Mouse (Mus musculus) heart, embryonic 13.5 days (tissue): ENCODE measurements around the gene Nampt. TPM values are rescaled to one million over a fixed set of nuclear protein-coding genes. Genes with fewer than 3 reads are reported as not detected.

Experiments used
- ATAC-seq: fragments of 200-750 bp; cut with Nextera tagmentation; 2 replicates; pipeline ENCODE4 v1.8.0; 2017; ENCODE audit warnings: moderate TSS enrichment; ENCODE audit not compliant: insufficient number of reproducible peaks, low FRiP score, low TSS enrichment; ENCODE audit errors: extremely low read depth
- H3K27ac ChIP-seq: fragments of 300-500 bp; sonication (generic); replicated peaks from 2 replicates; pipeline ENCODE4 v1.5.1; 2015; ENCODE audit warnings: moderate library complexity, mild to moderate bottlenecking, inconsistent platforms
- H3K27me3 ChIP-seq: fragments of 300-500 bp; sonication (generic); replicated peaks from 2 replicates; pipeline ENCODE4 v1.6.1; 2015; ENCODE audit warnings: mild to moderate bottlenecking, inconsistent platforms
- H3K36me3 ChIP-seq: fragments of 300-500 bp; sonication (generic); 2 replicates; pipeline ENCODE4 v1.6.1; 2015; ENCODE audit warnings: mild to moderate bottlenecking, inconsistent platforms
- H3K4me1 ChIP-seq: fragments of 300-500 bp; sonication (generic); 2 replicates; pipeline ENCODE4 v1.6.1; 2015; ENCODE audit warnings: inconsistent platforms
- H3K4me2 ChIP-seq: fragments of 300-500 bp; sonication (generic); 2 replicates; pipeline ENCODE4 v1.6.1; 2015; ENCODE audit warnings: inconsistent platforms, mild to moderate bottlenecking, moderate library complexity
- H3K4me3 ChIP-seq: fragments of 300-500 bp; sonication (generic); 2 replicates; pipeline ENCODE4 v1.5.1; 2015; ENCODE audit warnings: moderate library complexity, mild to moderate bottlenecking, inconsistent platforms
- H3K9ac ChIP-seq: fragments of 300-500 bp; sonication (generic); 2 replicates; pipeline ENCODE4 v1.6.1; 2015; ENCODE audit warnings: inconsistent platforms, mild to moderate bottlenecking, moderate library complexity
- H3K9me3 ChIP-seq: fragments of 300-500 bp; sonication (generic); 2 replicates; pipeline ENCODE4 v1.6.1; 2016; ENCODE audit warnings: inconsistent platforms
- WGBS: fragments of 180-500 bp; shearing (Covaris S2); methylation state at CpG from one replicate; pipeline ENCODE4 v1.1.7; 2015; ENCODE audit warnings: mixed read lengths; 5-methylcytosine and 5-hydroxymethylcytosine counted together
- polyA plus RNA-seq: library from polyadenylated mRNA; unstranded; fragments of >200 nt; fragmentation: Nextera tagmentation; extraction: Ambion mirVana; gene quantifications from 2 replicates; pipeline ENCODE4 v1.2.1, GENCODE M21; 2015

The Nampt gene
- polyA plus RNA-seq, 1 experiment from 2014 or later, result 15.2 TPM

DNA sequence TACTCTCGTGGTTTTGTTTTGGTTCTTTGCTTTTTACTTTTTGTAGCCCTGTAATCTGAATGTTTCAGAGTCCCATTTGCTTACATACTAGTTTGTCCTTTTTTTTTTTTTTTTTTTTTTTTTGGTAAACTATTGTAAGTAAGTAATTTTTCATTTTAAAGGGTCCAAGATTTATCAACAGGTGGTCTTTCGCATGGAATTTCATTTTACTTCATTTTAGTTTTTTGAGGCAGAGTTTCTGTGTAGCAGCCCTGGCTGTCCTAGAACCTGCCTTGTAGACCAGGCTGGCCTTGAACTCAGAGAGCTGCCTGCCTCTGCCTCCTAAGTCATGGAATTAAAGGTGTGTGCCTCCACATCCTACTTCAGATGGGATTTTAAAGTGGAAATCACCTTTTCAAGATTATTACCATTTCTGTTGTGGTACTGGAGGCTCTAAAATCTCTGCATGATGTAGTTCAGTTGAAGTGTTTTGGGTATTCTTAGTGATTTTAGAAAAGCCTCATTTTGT, 2.2 kb downstream of the Nampt start:
- Histone ChIP-seq H3K9ac (peak overlapping the region; percentile 82), H3K27ac (no peak overlapping the region), H3K4me3 (peak overlapping the region; percentile 85), H3K9me3 (no peaks in the 10 kb centered on the region), H3K4me2 (peak overlapping the region; percentile 82), H3K27me3 (no peaks in the 10 kb centered on the region), H3K4me1 (peaks cover 15% of the 10 kb centered on the region), H3K36me3 (peaks cover 14% of the 10 kb centered on the region)
- no peak for ATAC-seq
- WGBS, result 48% methylated on average over 2 of the region's 2 CpGs

DNA sequence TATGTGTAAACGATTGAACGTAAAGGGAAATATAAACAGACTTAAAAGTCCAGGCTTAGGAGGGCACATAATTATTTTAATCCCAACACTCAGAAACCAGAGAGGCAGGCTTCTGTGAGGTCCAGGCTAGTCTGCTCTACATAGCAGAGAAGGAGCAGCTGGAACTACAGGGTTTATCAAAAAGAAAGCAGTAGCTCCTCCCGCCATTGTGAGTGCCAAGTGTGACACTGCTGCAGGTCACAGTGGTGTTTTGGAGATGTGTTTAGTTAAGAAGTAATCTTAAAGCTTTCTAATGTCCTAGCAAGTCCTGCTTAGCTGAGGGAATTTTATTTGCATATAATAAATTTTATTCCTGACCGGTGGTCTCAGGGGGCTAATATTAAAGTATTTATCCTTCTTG, 2.7 kb downstream of the Nampt start:
- peaks cover 15% of the 10 kb centered on the region for H3K4me1 ChIP-seq
- peaks cover 14% of the 10 kb centered on the region for H3K36me3 ChIP-seq
- H3K4me2 ChIP-seq, result no peak overlapping the region
- no peak overlapping the region for H3K27ac ChIP-seq
- ATAC-seq, result no peak
- 65% methylated on average over 4 of the region's 4 CpGs for WGBS
- H3K27me3 ChIP-seq, result no peaks in the 10 kb centered on the region
- no peak overlapping the region for H3K4me3 ChIP-seq
- H3K9me3 ChIP-seq, result no peaks in the 10 kb centered on the region
- H3K9ac ChIP-seq, result no peak overlapping the region

DNA sequence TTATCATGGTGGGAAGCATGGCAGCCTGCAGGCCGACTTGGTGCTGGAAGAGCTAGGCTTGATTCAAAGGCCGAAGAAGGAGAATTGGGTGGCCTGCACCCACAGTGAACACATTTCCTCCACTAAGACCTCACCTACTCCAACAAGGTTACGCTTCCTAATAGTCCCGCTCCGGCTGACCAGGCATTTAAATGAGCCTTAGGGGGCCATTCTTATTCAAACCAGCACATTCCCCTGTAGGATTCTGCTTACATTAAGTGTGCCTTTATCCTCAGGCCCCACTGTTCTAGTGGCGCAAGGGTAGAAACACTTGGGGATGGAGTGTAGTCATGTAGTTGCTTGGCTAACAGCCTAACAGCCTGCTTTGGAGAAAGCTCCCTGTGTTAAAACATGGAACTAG, 5.2 kb downstream of the Nampt start:
- ATAC-seq, result no peak
- no peaks in the 10 kb centered on the region for H3K9me3 ChIP-seq
- no peak overlapping the region for H3K27ac ChIP-seq
- H3K27me3 ChIP-seq, result no peaks in the 10 kb centered on the region
- no peak overlapping the region for H3K4me2 ChIP-seq
- peaks cover 15% of the 10 kb centered on the region for H3K4me1 ChIP-seq
- WGBS, result 89% methylated on average over 6 of the region's 6 CpGs
- H3K4me3 ChIP-seq, result no peak overlapping the region
- H3K9ac ChIP-seq, result no peak overlapping the region
- peaks cover 14% of the 10 kb centered on the region for H3K36me3 ChIP-seq

DNA sequence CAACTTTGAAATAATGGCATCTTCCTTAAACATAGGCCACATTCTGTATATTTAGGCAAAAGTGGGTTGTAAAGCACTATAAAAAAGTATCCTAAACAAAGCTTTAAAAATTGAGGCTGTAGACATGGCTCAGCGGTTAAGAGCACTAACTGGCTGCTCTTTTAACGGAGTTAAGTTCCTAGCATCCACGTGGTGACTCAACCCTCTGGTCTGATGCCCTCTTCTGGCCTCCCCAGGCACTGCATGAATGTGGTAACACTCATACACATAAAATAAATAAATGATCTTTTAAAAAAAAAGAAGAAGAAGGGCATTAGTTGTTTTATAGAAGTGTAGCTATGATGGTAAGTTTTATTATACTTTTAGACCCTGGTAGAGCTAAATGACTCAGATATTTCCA, 7.6 kb downstream of the Nampt start:
- WGBS, result 38% methylated on average over 3 of the region's 3 CpGs
- Histone ChIP-seq H3K36me3 (peaks cover 14% of the 10 kb centered on the region), H3K9ac (no peak overlapping the region), H3K27me3 (no peaks in the 10 kb centered on the region), H3K4me3 (no peak overlapping the region), H3K4me1 (peaks cover 14% of the 10 kb centered on the region), H3K9me3 (no peaks in the 10 kb centered on the region), H3K4me2 (no peak overlapping the region), H3K27ac (no peak overlapping the region)
- no peak for ATAC-seq

DNA sequence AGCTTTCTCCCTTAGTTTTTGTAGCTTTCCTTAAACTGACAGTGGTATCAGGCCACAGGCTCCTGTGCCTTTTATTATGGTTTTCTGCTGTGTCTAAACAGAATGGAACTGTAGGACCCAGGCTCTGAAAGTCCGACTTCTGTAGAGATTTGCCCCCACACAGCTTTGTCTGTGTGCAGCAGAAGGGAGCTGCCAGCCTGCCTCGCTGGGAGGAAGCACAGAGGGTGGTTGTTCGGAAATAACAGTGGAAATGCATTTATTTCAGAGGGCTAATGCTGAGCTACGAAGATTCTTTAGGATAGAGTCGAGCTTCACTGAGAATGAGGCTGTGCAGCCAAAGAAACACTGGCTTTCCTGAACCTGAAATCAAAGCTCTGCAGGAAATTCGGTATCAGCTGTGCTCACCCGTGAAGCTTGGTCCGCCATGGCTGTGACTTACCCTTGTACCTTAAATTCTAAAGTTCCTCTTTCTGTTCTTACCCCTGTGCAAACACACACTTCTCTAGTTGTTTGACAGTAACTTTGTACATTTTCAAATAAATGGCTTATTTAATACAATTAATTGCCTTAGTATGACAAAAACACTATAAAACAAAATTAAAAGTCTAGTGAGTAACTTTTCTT, 8.9 kb downstream of the Nampt start:
- Histone ChIP-seq H3K4me1 (peaks cover 12% of the 10 kb centered on the region), H3K27ac (no peak overlapping the region), H3K4me2 (no peak overlapping the region), H3K36me3 (peaks cover 21% of the 10 kb centered on the region), H3K27me3 (no peaks in the 10 kb centered on the region), H3K9ac (no peak overlapping the region), H3K9me3 (no peaks in the 10 kb centered on the region), H3K4me3 (no peak overlapping the region)
- no peak for ATAC-seq
- WGBS, result 74% methylated on average over 8 of the region's 8 CpGs

DNA sequence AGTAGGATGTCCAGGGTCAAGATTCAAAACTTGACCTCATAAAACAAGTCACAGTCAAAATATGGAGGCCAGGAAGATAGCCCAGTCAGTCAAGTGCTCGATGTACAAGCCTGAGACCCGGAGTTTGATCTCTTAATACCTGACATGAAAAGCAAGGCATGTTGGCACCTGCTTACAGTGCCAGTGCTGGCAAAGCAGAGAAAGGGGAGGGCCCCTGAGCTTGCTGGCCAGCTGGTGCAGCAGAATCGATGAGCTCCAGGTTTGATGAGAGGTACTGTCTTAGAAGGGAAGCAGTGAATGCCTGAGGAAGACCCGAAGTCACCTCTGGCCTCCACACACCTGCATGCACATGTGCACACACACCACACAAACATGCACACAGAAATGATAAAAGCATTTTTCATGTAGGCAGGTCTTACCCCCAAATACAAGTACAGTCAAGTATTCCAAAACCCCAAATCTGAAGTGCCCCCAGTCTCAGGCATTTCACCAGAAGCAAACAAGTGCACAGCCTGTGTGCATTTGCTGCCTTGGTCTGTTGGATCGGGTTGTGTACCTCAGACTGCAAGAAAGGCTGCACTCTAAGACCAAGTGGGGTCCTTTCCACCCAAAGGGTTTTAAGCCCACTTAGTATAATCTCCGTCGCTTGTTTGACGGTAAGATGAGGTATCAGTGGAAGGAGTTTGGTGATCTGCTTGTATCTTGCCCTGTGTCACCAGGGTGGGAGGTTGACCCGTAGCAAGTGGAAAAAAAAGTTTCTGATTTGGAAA, 10.2 kb downstream of the Nampt start:
- ATAC-seq, result no peak
- no peak overlapping the region for H3K4me3 ChIP-seq
- WGBS, result 76% methylated on average over 9 of the region's 9 CpGs

DNA sequence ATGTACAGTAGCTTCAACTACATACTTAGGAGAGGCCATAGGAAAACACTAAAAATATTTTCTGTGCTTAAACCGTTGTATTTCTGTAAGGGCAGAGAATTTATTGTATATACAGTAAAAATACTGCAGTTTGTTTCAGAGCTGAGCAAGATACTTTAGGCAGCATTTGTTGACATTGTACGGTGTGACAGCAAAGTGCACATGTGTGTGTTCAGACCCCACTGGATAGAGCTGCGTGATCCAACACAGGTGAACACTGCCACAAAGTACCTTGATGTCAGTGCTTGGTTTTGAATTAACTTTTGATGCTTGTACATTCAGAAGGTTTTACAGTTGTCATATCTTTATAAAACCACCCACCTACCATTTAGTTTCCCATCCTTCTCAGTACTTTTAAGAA, 12.7 kb downstream of the Nampt start:
- Histone ChIP-seq H3K4me2 (no peak overlapping the region), H3K4me3 (no peak overlapping the region), H3K9ac (no peak overlapping the region), H3K27me3 (no peaks in the 10 kb centered on the region), H3K27ac (no peak overlapping the region), H3K4me1 (peaks cover 9% of the 10 kb centered on the region), H3K36me3 (peaks cover 31% of the 10 kb centered on the region), H3K9me3 (no peaks in the 10 kb centered on the region)
- ATAC-seq, result no peak
- WGBS, result 90% methylated on average over 3 of the region's 3 CpGs

More for the DNA sequence above, 10.2 kb downstream of the Nampt start:
- no peak overlapping the region for H3K9ac ChIP-seq
- no peaks in the 10 kb centered on the region for H3K9me3 ChIP-seq
- peaks cover 19% of the 10 kb centered on the region for H3K36me3 ChIP-seq
- H3K4me2 ChIP-seq, result no peak overlapping the region
- H3K27ac ChIP-seq, result no peak overlapping the region
- H3K4me1 ChIP-seq, result peaks cover 12% of the 10 kb centered on the region
- H3K27me3 ChIP-seq, result no peaks in the 10 kb centered on the region

DNA sequence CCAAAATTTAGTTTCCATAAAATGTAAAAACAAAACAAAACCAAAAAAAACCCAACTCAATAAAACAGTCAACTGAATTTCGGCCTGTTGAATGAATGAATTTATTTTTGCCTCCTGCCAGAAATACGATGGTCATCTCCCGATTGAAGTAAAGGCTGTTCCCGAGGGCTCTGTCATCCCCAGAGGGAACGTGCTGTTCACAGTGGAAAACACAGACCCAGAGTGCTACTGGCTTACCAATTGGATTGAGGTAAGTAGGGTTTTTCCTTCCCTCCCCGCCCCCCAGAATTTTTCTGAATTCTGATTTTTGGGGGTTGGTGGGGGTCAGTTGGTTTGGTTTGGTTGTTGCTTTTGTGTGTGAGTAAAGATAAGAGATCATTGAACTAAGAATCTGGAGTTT, 15.4 kb downstream of the Nampt start:
- 79% methylated on average over 6 of the region's 6 CpGs for WGBS
- no peak overlapping the region for H3K4me3 ChIP-seq
- ATAC-seq, result no peak
- no peaks in the 10 kb centered on the region for H3K9me3 ChIP-seq
- H3K27ac ChIP-seq, result no peak overlapping the region
- no peaks in the 10 kb centered on the region for H3K27me3 ChIP-seq
- peaks cover 52% of the 10 kb centered on the region for H3K36me3 ChIP-seq
- H3K4me2 ChIP-seq, result no peak overlapping the region
- no peak overlapping the region for H3K9ac ChIP-seq
- peaks cover 16% of the 10 kb centered on the region for H3K4me1 ChIP-seq

DNA sequence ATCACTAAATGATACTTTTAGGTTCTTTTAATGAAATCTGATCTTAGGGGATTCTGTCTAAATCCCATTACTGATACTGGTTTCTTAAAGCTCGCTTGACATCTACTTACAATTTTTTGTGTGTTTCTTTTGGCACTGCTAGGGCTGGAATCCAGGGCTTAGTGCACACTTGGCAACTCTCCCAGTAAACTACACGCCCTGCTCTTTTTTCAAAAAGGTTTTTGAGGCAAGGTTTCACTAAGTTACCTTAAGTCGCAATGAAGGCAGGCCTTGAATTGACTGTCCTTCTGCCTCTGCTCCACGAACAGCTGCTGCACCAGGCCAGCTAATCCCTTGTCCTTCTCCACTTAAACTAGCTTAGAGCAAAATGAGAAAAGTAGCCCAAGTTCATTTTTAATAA, 15.9 kb downstream of the Nampt start:
- H3K27ac ChIP-seq, result no peak overlapping the region
- H3K9ac ChIP-seq, result no peak overlapping the region
- WGBS, result 38% methylated on average over 4 of the region's 4 CpGs
- peaks cover 52% of the 10 kb centered on the region for H3K36me3 ChIP-seq
- ATAC-seq, result no peak
- no peak overlapping the region for H3K4me3 ChIP-seq
- no peaks in the 10 kb centered on the region for H3K9me3 ChIP-seq
- H3K4me1 ChIP-seq, result peaks cover 17% of the 10 kb centered on the region
- H3K27me3 ChIP-seq, result no peaks in the 10 kb centered on the region
- H3K4me2 ChIP-seq, result no peak overlapping the region

DNA sequence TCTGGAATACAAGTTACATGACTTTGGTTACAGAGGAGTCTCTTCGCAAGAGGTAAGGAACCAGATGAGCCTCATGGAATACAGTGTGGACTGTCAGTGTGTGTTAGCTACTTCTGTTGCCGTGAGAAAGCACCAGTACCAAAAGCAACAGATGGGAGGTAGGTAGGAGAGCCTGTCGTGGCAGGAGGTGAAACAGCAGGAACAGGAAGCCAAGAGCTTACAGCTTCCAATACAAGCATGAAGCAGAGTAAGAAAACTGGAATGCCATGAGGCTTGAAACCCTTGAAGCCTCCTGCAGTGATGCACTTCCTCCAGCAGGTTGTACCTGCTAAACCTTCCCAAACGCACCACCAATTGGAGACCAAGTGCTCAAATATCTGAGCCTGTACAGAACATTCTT, 19.1 kb downstream of the Nampt start:
- 81% methylated on average over 4 of the region's 4 CpGs for WGBS
- Histone ChIP-seq H3K4me3 (no peak overlapping the region), H3K4me1 (peaks cover 37% of the 10 kb centered on the region), H3K9me3 (no peaks in the 10 kb centered on the region), H3K4me2 (no peak overlapping the region), H3K9ac (no peak overlapping the region), H3K36me3 (peaks cover 56% of the 10 kb centered on the region), H3K27ac (no peak overlapping the region), H3K27me3 (no peaks in the 10 kb centered on the region)
- ATAC-seq, result no peak

DNA sequence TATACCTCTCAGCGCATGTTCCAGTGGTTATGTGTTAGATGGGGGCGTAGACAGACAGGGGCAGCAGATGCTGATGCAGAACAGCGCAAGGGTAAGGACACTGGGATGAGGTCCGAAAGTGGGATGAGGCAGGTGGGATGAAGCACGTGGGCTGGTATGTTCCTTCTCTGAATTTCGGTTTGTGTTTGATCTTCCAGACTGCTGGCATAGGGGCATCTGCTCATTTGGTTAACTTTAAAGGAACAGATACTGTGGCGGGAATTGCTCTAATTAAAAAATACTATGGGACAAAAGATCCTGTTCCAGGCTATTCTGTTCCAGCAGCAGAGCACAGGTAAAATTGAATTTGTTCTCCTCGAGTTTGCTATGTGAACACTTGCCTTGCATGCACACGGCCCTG, 19.6 kb downstream of the Nampt start:
- no peak for ATAC-seq
- no peak overlapping the region for H3K4me2 ChIP-seq
- H3K9me3 ChIP-seq, result no peaks in the 10 kb centered on the region
- H3K36me3 ChIP-seq, result peaks cover 56% of the 10 kb centered on the region
- no peak overlapping the region for H3K4me3 ChIP-seq
- no peak overlapping the region for H3K27ac ChIP-seq
- 92% methylated on average over 9 of the region's 9 CpGs for WGBS
- no peaks in the 10 kb centered on the region for H3K27me3 ChIP-seq
- H3K4me1 ChIP-seq, result peaks cover 37% of the 10 kb centered on the region
- H3K9ac ChIP-seq, result no peak overlapping the region

DNA sequence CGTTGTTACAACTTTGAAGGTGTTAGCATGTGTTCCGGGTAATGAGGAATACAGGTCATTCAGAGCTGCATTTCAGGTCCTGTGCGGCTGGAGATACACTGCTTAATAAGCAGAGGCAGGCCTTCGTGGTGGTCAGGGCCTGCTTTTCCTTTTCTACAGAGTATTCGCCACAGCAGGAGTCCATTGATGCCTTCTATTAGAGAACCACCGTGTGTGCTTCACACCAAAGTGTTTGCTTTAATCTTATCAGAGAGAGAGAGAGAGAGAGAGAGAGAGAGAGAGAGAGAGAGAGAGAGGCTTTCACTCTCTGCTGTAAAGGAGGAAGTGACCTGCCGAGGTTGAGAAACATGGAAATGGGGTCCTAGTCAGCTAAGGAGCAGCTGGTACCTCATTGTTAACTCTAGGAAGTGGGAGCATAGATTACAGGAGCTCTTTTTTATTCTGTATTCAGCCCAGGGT, 22.1 kb downstream of the Nampt start:
- H3K27me3 ChIP-seq, result no peaks in the 10 kb centered on the region
- ATAC-seq, result no peak
- 41% methylated on average over 7 of the region's 7 CpGs for WGBS

More for the DNA sequence above, 22.1 kb downstream of the Nampt start:
- Histone ChIP-seq H3K27ac (no peak overlapping the region), H3K4me2 (no peak overlapping the region), H3K4me3 (no peak overlapping the region), H3K9ac (no peak overlapping the region), H3K4me1 (peaks cover 32% of the 10 kb centered on the region), H3K36me3 (peaks cover 58% of the 10 kb centered on the region), H3K9me3 (no peaks in the 10 kb centered on the region)
